Mouse (Mus musculus): ENCODE measurements at regions not wholly inside any gene's neighbourhood (a gene's known extent, or its start where the extent isn't known, plus 50 kb on each side); places are given as distances from the start of the nearest gene placed in this dataset.

DNA sequence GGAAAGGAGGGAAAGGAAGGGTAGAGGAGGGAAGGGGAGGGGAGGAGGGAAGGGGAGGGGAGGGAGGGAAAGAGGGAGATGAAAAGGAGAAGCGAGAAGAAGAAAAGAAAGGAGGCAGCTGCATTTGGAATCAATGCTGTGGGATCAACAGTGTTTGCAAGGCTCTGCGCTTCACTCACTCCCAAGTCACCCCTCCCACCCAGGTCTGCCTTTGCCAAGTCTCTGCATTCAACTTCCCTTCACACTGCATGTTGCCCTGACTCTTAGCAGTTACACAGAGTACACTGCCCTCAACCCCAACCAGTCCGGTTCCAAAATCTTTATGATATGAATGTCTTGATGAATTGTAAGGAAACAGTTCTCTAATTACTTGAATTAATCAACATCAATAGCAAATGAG, 376.9 kb downstream of the Adgrl2 start:
- TF ChIP-seq GATA1 (IDR thresholded peaks at IDR 0.05; ENCODE audit: borderline replicate concordance, low read length) (no peak), FLI1 (IDR thresholded peaks at IDR 0.05; ENCODE audit: low read length) (no peak)

Data from megakaryocyte, embryonic 14.5 days (primary cell).